Mouse (Mus musculus) hindbrain, embryonic 14.5 days (tissue): ENCODE data around the gene Olfr1392. TPM values are rescaled to one million over a fixed set of nuclear protein-coding genes. Genes with fewer than 3 reads are reported as not detected.
"Not testable (repeated sequence)": the region's sequence is repeated elsewhere in the genome, so short reads cannot be mapped to it uniquely, and the experiment has no call there.

ENCODE experiments used
- ATAC-seq: fragments of 200-750 bp; cut with Nextera tagmentation; 2 replicates; pipeline ENCODE4 v1.8.0; 2017; ENCODE audit warnings: moderate number of reproducible peaks, mild to moderate bottlenecking, moderate TSS enrichment, moderate library complexity; ENCODE audit not compliant: low FRiP score
- DNase-seq: peaks from one replicate; pipeline ENCODE4 v3.0.0-alpha.2; 2015; ENCODE audit warnings: low spot score
- H3K27ac ChIP-seq: fragments of 300-500 bp; sonication (generic); 2 replicates; pipeline ENCODE4 v1.5.1; 2014; ENCODE audit warnings: mild to moderate bottlenecking, moderate library complexity
- H3K27me3 ChIP-seq: fragments of 300-500 bp; sonication (generic); 2 replicates; pipeline ENCODE4 v1.6.1; 2014; ENCODE audit warnings: mild to moderate bottlenecking, low read length, mixed read lengths; ENCODE audit not compliant: control insufficient read depth, insufficient read depth
- H3K36me3 ChIP-seq: fragments of 300-500 bp; sonication (generic); replicated peaks from 2 replicates; pipeline ENCODE4 v1.6.1; 2014; ENCODE audit not compliant: control insufficient read depth, insufficient read depth
- H3K4me1 ChIP-seq: fragments of 300-500 bp; sonication (generic); replicated peaks from 2 replicates; pipeline ENCODE4 v1.6.1; 2014; ENCODE audit warnings: antibody characterized with exemption, low read length, mixed read lengths; ENCODE audit not compliant: control insufficient read depth, insufficient read depth
- H3K4me2 ChIP-seq: fragments of 300-500 bp; sonication (generic); replicated peaks from 2 replicates; pipeline ENCODE4 v1.6.1; 2014; ENCODE audit warnings: mild to moderate bottlenecking, moderate library complexity
- H3K4me3 ChIP-seq: fragments of 300-500 bp; sonication (generic); replicated peaks from 2 replicates; pipeline ENCODE4 v1.5.1; 2014; ENCODE audit warnings: mild to moderate bottlenecking, low read length
- H3K9ac ChIP-seq: fragments of 300-500 bp; sonication (generic); 2 replicates; pipeline ENCODE4 v1.6.1; 2014
- H3K9me3 ChIP-seq: fragments of 300-500 bp; sonication (generic); 2 replicates; pipeline ENCODE4 v1.6.1; 2016; ENCODE audit warnings: low read length; ENCODE audit not compliant: control insufficient read depth
- WGBS: fragments of 180-500 bp; shearing (Covaris S2); extraction: QIAGEN DNeasy Blood & Tissue Kit; methylation state at CpG from one replicate; pipeline ENCODE4 v1.1.7; 2014; 5-methylcytosine and 5-hydroxymethylcytosine counted together
- polyA plus RNA-seq: library from polyadenylated mRNA; unstranded; fragments of >200 nt; fragmentation: Nextera tagmentation; extraction: Ambion mirVana; gene quantifications from 2 replicates; pipeline ENCODE4 v1.2.1, GENCODE M21; 2014

Olfr1392 gene
- polyA plus RNA-seq = not detected in 2 replicates

GRCm38 (mm10) chr11:49284982-49285381 lies at the start of gene Olfr1392:
Olfr1392 (plus strand) TSS chr11:49285282.
- 48% methylated on average over 1 of the region's 1 CpGs for WGBS
- H3K27me3 ChIP-seq, H3K9ac ChIP-seq, H3K4me2 ChIP-seq, H3K9me3 ChIP-seq, H3K36me3 ChIP-seq, DNase-seq, ATAC-seq, H3K4me1 ChIP-seq, H3K27ac ChIP-seq, H3K4me3 ChIP-seq: not testable (repeated sequence)

- WGBS = 72% methylated on average over 3 of the region's 3 CpGs
- no peak overlapping the region for H3K4me3 ChIP-seq
- H3K9ac ChIP-seq = no peak overlapping the region
- no peak overlapping the region for H3K27ac ChIP-seq
- no peaks in the 10 kb centered on the region for H3K9me3 ChIP-seq
- no peak for ATAC-seq
- DNase-seq = no peak
- no peaks in the 10 kb centered on the region for H3K4me1 ChIP-seq
- H3K36me3 ChIP-seq = no peaks in the 10 kb centered on the region
- H3K27me3 ChIP-seq = no peaks in the 10 kb centered on the region
- H3K4me2 ChIP-seq = no peak overlapping the region
Observed at GRCm38 (mm10) chr11:49235459-49236207, 49.4 kb upstream of the Olfr1392 start.

GRCm38 (mm10) chr11:49236891-49237290 lies 48.2 kb upstream of the Olfr1392 start:
- Histone ChIP-seq H3K27me3 (no peaks in the 10 kb centered on the region), H3K4me3 (no peak overlapping the region), H3K27ac (no peak overlapping the region), H3K9ac (no peak overlapping the region), H3K4me1 (no peaks in the 10 kb centered on the region), H3K4me2 (no peak overlapping the region), H3K9me3 (no peaks in the 10 kb centered on the region), H3K36me3 (no peaks in the 10 kb centered on the region)
- DNase-seq (no peak), ATAC-seq (no peak)
- 79% methylated on average over 1 of the region's 1 CpGs for WGBS

GRCm38 (mm10) chr11:49237532-49237931 lies 47.5 kb upstream of the Olfr1392 start:
- ATAC-seq (no peak), DNase-seq (no peak)
- Histone ChIP-seq H3K27ac (no peak overlapping the region), H3K27me3 (no peaks in the 10 kb centered on the region), H3K4me3 (no peak overlapping the region), H3K9ac (no peak overlapping the region), H3K9me3 (no peaks in the 10 kb centered on the region), H3K4me2 (no peak overlapping the region), H3K4me1 (no peaks in the 10 kb centered on the region), H3K36me3 (no peaks in the 10 kb centered on the region)
- 88% methylated on average over 2 of the region's 2 CpGs for WGBS

- Histone ChIP-seq H3K4me1 (peaks cover 13% of the 10 kb centered on the region), H3K4me3 (no peak overlapping the region), H3K27me3 (no peaks in the 10 kb centered on the region), H3K27ac (no peak overlapping the region), H3K36me3 (no peaks in the 10 kb centered on the region), H3K4me2 (no peak overlapping the region), H3K9me3 (no peaks in the 10 kb centered on the region), H3K9ac (no peak overlapping the region)
- 96% methylated on average over 1 of the region's 1 CpGs for WGBS
- ATAC-seq (no peak), DNase-seq (no peak)
Observed at GRCm38 (mm10) chr11:49240310-49240709, 44.8 kb upstream of the Olfr1392 start.

GRCm38 (mm10) chr11:49240874-49241273 lies 44.2 kb upstream of the Olfr1392 start:
- Histone ChIP-seq H3K36me3 (no peaks in the 10 kb centered on the region), H3K27me3 (no peaks in the 10 kb centered on the region), H3K4me2 (no peak overlapping the region), H3K9ac (no peak overlapping the region), H3K4me1 (peaks cover 19% of the 10 kb centered on the region), H3K4me3 (no peak overlapping the region), H3K27ac (no peak overlapping the region), H3K9me3 (no peaks in the 10 kb centered on the region)
- WGBS = 84% methylated on average over 4 of the region's 4 CpGs
- DNase-seq = no peak
- ATAC-seq = no peak

- DNase-seq = no peak
- no peak overlapping the region for H3K4me2 ChIP-seq
- no peaks in the 10 kb centered on the region for H3K9me3 ChIP-seq
- no peak overlapping the region for H3K9ac ChIP-seq
- no peaks in the 10 kb centered on the region for H3K36me3 ChIP-seq
- no CpG with 5 or more reads among the region's 1 CpGs for WGBS
- H3K4me1 ChIP-seq = peaks cover 25% of the 10 kb centered on the region
- ATAC-seq = no peak
- H3K27me3 ChIP-seq = no peaks in the 10 kb centered on the region
- no peak overlapping the region for H3K4me3 ChIP-seq
- no peak overlapping the region for H3K27ac ChIP-seq
Observed at GRCm38 (mm10) chr11:49241471-49241870, 43.6 kb upstream of the Olfr1392 start.

- peak overlapping the region; percentile 92 for H3K27ac ChIP-seq
- peaks cover 31% of the 10 kb centered on the region for H3K4me1 ChIP-seq
- DNase-seq (peak; percentile 36), ATAC-seq (no peak)
- peak overlapping the region; percentile 66 for H3K4me3 ChIP-seq
- peak overlapping the region; percentile 52 for H3K4me2 ChIP-seq
- H3K27me3 ChIP-seq = no peaks in the 10 kb centered on the region
- no peaks in the 10 kb centered on the region for H3K36me3 ChIP-seq
- WGBS = 24% methylated on average over 11 of the region's 11 CpGs
- H3K9me3 ChIP-seq = no peaks in the 10 kb centered on the region
- H3K9ac ChIP-seq = peak overlapping the region; percentile 85
Observed at GRCm38 (mm10) chr11:49242944-49243626, 42.0 kb upstream of the Olfr1392 start.

GRCm38 (mm10) chr11:49243727-49244594 lies 41.1 kb upstream of the Olfr1392 start, which contains the start of gene Mgat1:
Mgat1 (plus strand) TSS chr11:49244191.
- peak within 1 kb of the TSS; percentile 52 for H3K4me2 ChIP-seq
- H3K36me3 ChIP-seq = no peaks in the 10 kb centered on the region
- peak within 1 kb of the TSS; percentile 85 for H3K9ac ChIP-seq
- H3K9me3 ChIP-seq = no peaks in the 10 kb centered on the region
- under 1% methylated on average over 55 of the region's 60 CpGs for WGBS
- ATAC-seq (peak; percentile 97), DNase-seq (peak; percentile 90)
- peak within 1 kb of the TSS; percentile 66 for H3K4me3 ChIP-seq
- no peaks in the 10 kb centered on the region for H3K27me3 ChIP-seq
- H3K4me1 ChIP-seq = peaks cover 31% of the 10 kb centered on the region
- H3K27ac ChIP-seq = peak within 1 kb of the TSS; percentile 92
